Mouse (Mus musculus) frontal cortex, postnatal 14 days (tissue): ENCODE measurements around the gene Dlg2.
A peak's percentile ranks its signal among the peaks of the same experiment; 100 is the strongest.

Experiments used
- DNase-seq, 2 experiments: peaks; one replicate each; pipeline ENCODE4 v3.0.0; 2022; ENCODE audit warnings: low spot score in 2 of 2

The Dlg2 gene

GRCm38 (mm10) chr7:91740748-91741147 is 1264.3 kb downstream of the Dlg2 start:
- no peak for DNase-seq

GRCm38 (mm10) chr7:91753151-91753861 is 1276.8 kb downstream of the Dlg2 start:
- DNase-seq, result no peak

GRCm38 (mm10) chr7:91767648-91768047 is 1291.2 kb downstream of the Dlg2 start:
- no peak for DNase-seq

GRCm38 (mm10) chr7:91778673-91779072 is 1302.2 kb downstream of the Dlg2 start:
- DNase-seq, result no peak

- no peak for DNase-seq
Observed at GRCm38 (mm10) chr7:91784617-91785016, 1308.1 kb downstream of the Dlg2 start.

GRCm38 (mm10) chr7:91785445-91785844 is 1309.0 kb downstream of the Dlg2 start:
- no peak for DNase-seq

- no peak for DNase-seq
Observed at GRCm38 (mm10) chr7:91785871-91786270, 1309.4 kb downstream of the Dlg2 start.

GRCm38 (mm10) chr7:91790949-91791564 is 1314.6 kb downstream of the Dlg2 start:
- no peak for DNase-seq

GRCm38 (mm10) chr7:91806632-91807031 is 1330.2 kb downstream of the Dlg2 start:
- DNase-seq, result no peak

GRCm38 (mm10) chr7:91810774-91811173 is 1334.3 kb downstream of the Dlg2 start:
- no peak for DNase-seq

- DNase-seq, result no peak
Observed at GRCm38 (mm10) chr7:91818004-91818403, 1341.5 kb downstream of the Dlg2 start.

- DNase-seq, result no peak
Observed at GRCm38 (mm10) chr7:91832207-91832606, 1355.7 kb downstream of the Dlg2 start.

GRCm38 (mm10) chr7:91845723-91846122 is 1369.3 kb downstream of the Dlg2 start:
- DNase-seq, result no peak

GRCm38 (mm10) chr7:91849364-91849763 is 1372.9 kb downstream of the Dlg2 start:
- no peak for DNase-seq

GRCm38 (mm10) chr7:91853653-91854052 is 1377.2 kb downstream of the Dlg2 start:
- DNase-seq, result no peak

GRCm38 (mm10) chr7:91856931-91857330 is 1380.5 kb downstream of the Dlg2 start:
- no peak for DNase-seq

- peak in 1 of 2 experiments; percentile 9 for DNase-seq
Observed at GRCm38 (mm10) chr7:91862806-91863531, 1386.5 kb downstream of the Dlg2 start.

- no peak for DNase-seq
Observed at GRCm38 (mm10) chr7:91868919-91869318, 1392.4 kb downstream of the Dlg2 start.

GRCm38 (mm10) chr7:91876831-91877230 is 1400.4 kb downstream of the Dlg2 start:
- DNase-seq, result no peak

- no peak for DNase-seq
Observed at GRCm38 (mm10) chr7:91877804-91878203, 1401.3 kb downstream of the Dlg2 start.

- no peak for DNase-seq
Observed at GRCm38 (mm10) chr7:91886336-91886735, 1409.9 kb downstream of the Dlg2 start.

GRCm38 (mm10) chr7:91893991-91894390 is 1417.5 kb downstream of the Dlg2 start:
- no peak for DNase-seq

GRCm38 (mm10) chr7:91896935-91897334 is 1420.5 kb downstream of the Dlg2 start:
- DNase-seq, result no peak
